Mouse (Mus musculus) C2C12 (cell line): ENCODE measurements around the gene Pgm3.

ENCODE experiments used
- CEBPB ChIP-seq: IDR thresholded peaks from one replicate; pipeline ENCODE4 v1.6.1; 2011; ENCODE audit warnings: low read depth, mild to moderate bottlenecking, control low read depth, moderate library complexity
- CTCF ChIP-seq: IDR thresholded peaks from one replicate; pipeline ENCODE4 v1.5.1; 2011; ENCODE audit not compliant: control insufficient read depth, insufficient read depth, insufficient read length
- FOSL1 ChIP-seq: IDR thresholded peaks from one replicate; pipeline ENCODE4 v1.8.0; 2011; ENCODE audit warnings: mild to moderate bottlenecking, low read length; ENCODE audit not compliant: poor library complexity, insufficient read depth, severe bottlenecking
- MAX ChIP-seq: IDR thresholded peaks from one replicate; pipeline ENCODE4 v1.6.1; 2011; ENCODE audit warnings: mild to moderate bottlenecking, control low read depth
- MYOD1 ChIP-seq: IDR thresholded peaks from one replicate; pipeline ENCODE4 v1.6.1; 2011; ENCODE audit warnings: low read depth; ENCODE audit not compliant: control insufficient read depth, insufficient read length

- TF ChIP-seq CTCF (no peak), MAX (no peak), MYOD1 (no peak), FOSL1 (no peak), CEBPB (no peak)
Measured at GRCm38 (mm10) chr9:86570946-86571345, 696 bp downstream of the Pgm3 start.
